Mouse (Mus musculus) hindbrain, embryonic 16.5 days (tissue): ENCODE measurements around the gene Git2. TPM values are rescaled to one million over a fixed set of nuclear protein-coding genes. Genes with fewer than 3 reads are reported as not detected.

Source experiments
- ATAC-seq: fragments of 200-750 bp; cut with Nextera tagmentation; 2 replicates; pipeline ENCODE4 v1.8.0; 2017; ENCODE audit warnings: moderate TSS enrichment, moderate library complexity
- H3K27ac ChIP-seq: fragments of 300-500 bp; sonication (generic); 2 replicates; pipeline ENCODE4 v1.5.1; 2014; ENCODE audit warnings: low read depth, mild to moderate bottlenecking, control low read depth, low read length, moderate library complexity
- H3K27me3 ChIP-seq: fragments of 300-500 bp; sonication (generic); replicated peaks from 2 replicates; pipeline ENCODE4 v1.6.1; 2014; ENCODE audit warnings: low read length; ENCODE audit not compliant: control insufficient read depth, insufficient read depth
- H3K36me3 ChIP-seq: fragments of 300-500 bp; sonication (generic); 2 replicates; pipeline ENCODE4 v1.6.1; 2014; ENCODE audit warnings: mild to moderate bottlenecking, low read length, moderate library complexity, mixed read lengths; ENCODE audit not compliant: control insufficient read depth, insufficient read depth
- H3K4me1 ChIP-seq: fragments of 300-500 bp; sonication (generic); 2 replicates; pipeline ENCODE4 v1.6.1; 2014; ENCODE audit warnings: low read depth, low read length; ENCODE audit not compliant: control insufficient read depth, insufficient read depth
- H3K4me2 ChIP-seq: fragments of 300-500 bp; sonication (generic); 2 replicates; pipeline ENCODE4 v1.6.1; 2014; ENCODE audit warnings: mild to moderate bottlenecking, low read length, control low read depth, moderate library complexity
- H3K4me3 ChIP-seq: fragments of 300-500 bp; sonication (generic); 2 replicates; pipeline ENCODE4 v1.5.1; 2014; ENCODE audit warnings: mild to moderate bottlenecking, low read length, control low read depth, moderate library complexity
- H3K9ac ChIP-seq: fragments of 300-500 bp; sonication (generic); 2 replicates; pipeline ENCODE4 v1.6.1; 2014; ENCODE audit warnings: low read depth, mild to moderate bottlenecking, control low read depth, low read length, moderate library complexity
- H3K9me3 ChIP-seq: fragments of 300-500 bp; sonication (generic); 2 replicates; pipeline ENCODE4 v1.6.1; 2014; ENCODE audit warnings: mild to moderate bottlenecking, low read length, moderate library complexity; ENCODE audit not compliant: control insufficient read depth
- WGBS: fragments of 180-500 bp; shearing (Covaris S2); extraction: QIAGEN DNeasy Blood & Tissue Kit; methylation state at CpG from one replicate; pipeline ENCODE4 v1.1.7; 2014; 5-methylcytosine and 5-hydroxymethylcytosine counted together
- polyA plus RNA-seq: library from polyadenylated mRNA; unstranded; fragments of >200 nt; fragmentation: Nextera tagmentation; extraction: Ambion mirVana; gene quantifications from 2 replicates; pipeline ENCODE4 v1.2.1, GENCODE M21; 2015

Git2 gene
- polyA plus RNA-seq, 1 experiment from 2014 or later, result 40.6 TPM

DNA sequence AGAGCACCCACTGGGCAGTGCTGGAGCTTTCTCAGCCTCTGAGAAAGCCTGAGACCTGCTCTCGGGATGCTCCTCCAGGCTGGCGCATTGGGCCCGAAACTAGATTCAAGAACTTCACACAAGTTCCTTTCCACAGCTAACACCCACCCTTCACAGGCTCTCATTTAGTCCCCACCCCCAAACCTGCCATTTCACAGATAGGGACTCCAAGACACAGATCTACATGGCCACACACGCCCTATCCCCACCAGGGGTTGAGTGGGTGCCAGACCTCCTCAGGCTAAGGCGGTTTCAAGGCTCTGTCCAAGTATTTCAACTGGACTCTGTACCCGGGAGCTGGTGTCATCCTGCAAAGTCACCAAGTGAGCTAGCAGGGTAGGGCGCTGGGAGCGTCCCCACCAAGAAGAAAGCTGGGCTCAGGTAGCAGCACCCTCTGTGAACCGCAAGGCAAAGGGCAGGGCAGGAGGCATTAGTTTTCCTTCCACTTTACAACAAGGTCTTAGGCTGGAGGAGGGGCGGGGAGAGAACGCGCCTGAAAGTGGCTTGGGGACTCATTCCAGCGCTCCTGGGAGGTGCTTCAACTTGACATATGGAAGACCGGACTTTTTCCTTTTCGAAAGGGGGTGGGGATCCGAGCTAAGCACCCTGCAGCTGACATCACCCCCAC, 85.5 kb downstream of the Git2 start:
- Histone ChIP-seq H3K36me3 (no peaks in the 10 kb centered on the region), H3K27me3 (no peaks in the 10 kb centered on the region), H3K9ac (peak overlapping the region; percentile 91), H3K4me1 (peaks cover 18% of the 10 kb centered on the region), H3K9me3 (no peaks in the 10 kb centered on the region), H3K4me2 (peak overlapping the region; percentile 82), H3K27ac (no peak overlapping the region), H3K4me3 (peak overlapping the region; percentile 66)
- no peak for ATAC-seq
- 14% methylated on average over 16 of the region's 16 CpGs for WGBS

DNA sequence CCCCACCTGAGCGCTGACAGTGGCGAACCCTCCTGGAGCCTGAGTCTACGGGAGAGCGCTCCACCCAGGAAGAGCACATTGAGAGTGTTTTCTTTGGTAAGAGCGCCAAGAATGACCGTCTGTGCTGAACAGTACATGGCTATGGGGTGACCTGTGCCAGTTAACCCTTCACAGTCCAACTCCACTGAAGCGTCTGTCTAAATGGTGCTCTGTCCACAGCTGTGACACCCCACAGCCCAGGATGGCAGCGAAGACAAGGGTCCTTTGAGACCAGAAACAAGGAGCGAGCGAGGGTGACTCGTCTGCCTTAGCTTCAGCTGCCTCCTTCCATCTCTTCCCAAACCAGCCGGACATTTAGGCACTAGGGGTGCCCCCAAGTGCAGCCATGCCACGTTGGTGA, 86.6 kb downstream of the Git2 start:
- no peak for ATAC-seq
- Histone ChIP-seq H3K4me2 (peak overlapping the region; percentile 21; the same call in 1 of the 2 replicates), H3K27me3 (no peaks in the 10 kb centered on the region), H3K4me1 (peaks cover 18% of the 10 kb centered on the region), H3K36me3 (no peaks in the 10 kb centered on the region), H3K9me3 (no peaks in the 10 kb centered on the region), H3K27ac (no peak overlapping the region), H3K9ac (no peak overlapping the region), H3K4me3 (no peak overlapping the region)
- 79% methylated on average over 13 of the region's 13 CpGs for WGBS

- no peaks in the 10 kb centered on the region for H3K36me3 ChIP-seq
- H3K4me1 ChIP-seq, result peaks cover 18% of the 10 kb centered on the region
- no peak overlapping the region for H3K27ac ChIP-seq
- no peak overlapping the region for H3K4me3 ChIP-seq
- no peak overlapping the region for H3K4me2 ChIP-seq
- ATAC-seq, result no peak
- H3K27me3 ChIP-seq, result no peaks in the 10 kb centered on the region
- no peaks in the 10 kb centered on the region for H3K9me3 ChIP-seq
- H3K9ac ChIP-seq, result no peak overlapping the region
Observed at GRCm38 (mm10) chr5:114687901-114688300, 87.4 kb downstream of the Git2 start.

GRCm38 (mm10) chr5:114686726-114687210, 88.5 kb downstream of the Git2 start:
- H3K27me3 ChIP-seq, result no peaks in the 10 kb centered on the region
- H3K9ac ChIP-seq, result no peak overlapping the region
- 74% methylated on average over 7 of the region's 7 CpGs for WGBS
- H3K4me2 ChIP-seq, result no peak overlapping the region
- H3K4me1 ChIP-seq, result peaks cover 18% of the 10 kb centered on the region
- no peak overlapping the region for H3K27ac ChIP-seq
- H3K36me3 ChIP-seq, result no peaks in the 10 kb centered on the region
- H3K4me3 ChIP-seq, result no peak overlapping the region
- no peak for ATAC-seq
- H3K9me3 ChIP-seq, result no peaks in the 10 kb centered on the region

- ATAC-seq, result no peak
- 92% methylated on average over 5 of the region's 5 CpGs for WGBS
Observed at GRCm38 (mm10) chr5:114685986-114686385, 89.3 kb downstream of the Git2 start.

GRCm38 (mm10) chr5:114681717-114682116, 93.6 kb downstream of the Git2 start:
- H3K4me1 ChIP-seq, result peaks cover 7% of the 10 kb centered on the region
- H3K4me2 ChIP-seq, result no peak overlapping the region
- 82% methylated on average over 8 of the region's 8 CpGs for WGBS
- ATAC-seq, result no peak
- no peaks in the 10 kb centered on the region for H3K9me3 ChIP-seq
- no peak overlapping the region for H3K27ac ChIP-seq
- H3K36me3 ChIP-seq, result peaks cover 3% of the 10 kb centered on the region
- H3K9ac ChIP-seq, result no peak overlapping the region
- H3K4me3 ChIP-seq, result no peak overlapping the region
- no peaks in the 10 kb centered on the region for H3K27me3 ChIP-seq

More at GRCm38 (mm10) chr5:114685986-114686385, 89.3 kb downstream of the Git2 start:
- peaks cover 17% of the 10 kb centered on the region for H3K4me1 ChIP-seq
- H3K27me3 ChIP-seq, result no peaks in the 10 kb centered on the region
- no peaks in the 10 kb centered on the region for H3K36me3 ChIP-seq
- no peak overlapping the region for H3K4me2 ChIP-seq
- H3K27ac ChIP-seq, result no peak overlapping the region
- no peak overlapping the region for H3K4me3 ChIP-seq
- H3K9me3 ChIP-seq, result no peaks in the 10 kb centered on the region
- H3K9ac ChIP-seq, result no peak overlapping the region

DNA sequence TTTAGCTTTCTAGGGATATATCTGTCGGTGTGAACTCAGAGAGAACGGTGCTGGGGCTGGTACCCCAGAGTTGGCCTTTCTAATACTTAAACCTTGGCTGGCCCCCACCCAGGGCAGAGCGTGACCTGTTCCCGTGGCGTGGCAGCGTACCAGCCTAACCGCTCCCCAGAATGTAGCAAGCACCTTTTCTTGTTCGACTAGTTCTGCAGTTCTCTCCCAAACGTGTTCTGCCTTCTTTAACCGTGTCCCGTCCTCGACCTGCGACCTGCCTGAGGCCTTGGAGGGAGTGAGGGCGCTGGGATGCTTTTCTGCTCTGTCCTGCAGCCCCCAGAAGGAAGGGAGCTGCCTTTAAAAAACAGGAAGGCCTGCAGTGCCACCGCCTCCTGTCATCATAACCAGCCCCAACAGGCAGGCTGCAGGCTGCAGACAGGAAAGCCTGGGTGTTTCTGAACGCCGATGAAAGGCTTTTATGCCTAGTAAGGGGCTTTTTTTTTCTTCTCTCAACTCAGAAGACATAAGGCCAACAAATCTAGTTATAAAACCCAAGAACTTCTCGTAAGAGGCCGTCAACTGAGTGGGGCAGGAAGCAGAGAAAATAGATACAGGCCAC, 94.5 kb downstream of the Git2 start:
- 81% methylated on average over 19 of the region's 19 CpGs for WGBS
- no peak for ATAC-seq
- Histone ChIP-seq H3K9ac (no peak overlapping the region), H3K4me2 (no peak overlapping the region), H3K4me1 (peaks cover 7% of the 10 kb centered on the region), H3K27me3 (no peaks in the 10 kb centered on the region), H3K4me3 (no peak overlapping the region), H3K36me3 (peaks cover 7% of the 10 kb centered on the region), H3K27ac (no peak overlapping the region), H3K9me3 (no peaks in the 10 kb centered on the region)

GRCm38 (mm10) chr5:114679841-114680591, 95.3 kb downstream of the Git2 start:
- no peak overlapping the region for H3K9ac ChIP-seq
- no peak overlapping the region for H3K27ac ChIP-seq
- peak; percentile 79; the same call in 1 of the 2 replicates for ATAC-seq
- WGBS, result 58% methylated on average over 17 of the region's 17 CpGs
- no peak overlapping the region for H3K4me2 ChIP-seq
- peaks cover 7% of the 10 kb centered on the region for H3K4me1 ChIP-seq
- H3K9me3 ChIP-seq, result no peaks in the 10 kb centered on the region
- no peaks in the 10 kb centered on the region for H3K27me3 ChIP-seq
- H3K4me3 ChIP-seq, result no peak overlapping the region
- H3K36me3 ChIP-seq, result peaks cover 7% of the 10 kb centered on the region
